Mouse (Mus musculus) heart, postnatal 0 days (tissue): ENCODE measurements around the gene Ciao2a. TPM values are rescaled to one million over a fixed set of nuclear protein-coding genes. Genes with fewer than 3 reads are reported as not detected.

ENCODE experiments used
- ATAC-seq: fragments of 200-750 bp; cut with Nextera tagmentation; 2 replicates; pipeline ENCODE4 v1.8.0; 2017; ENCODE audit warnings: low read depth, moderate number of reproducible peaks, moderate library complexity; ENCODE audit not compliant: insufficient read depth
- DNase-seq: peaks from one replicate; pipeline ENCODE4 v3.0.0-alpha.2; 2016; ENCODE audit warnings: low spot score
- H3K27ac ChIP-seq: fragments of 300-500 bp; sonication (generic); 2 replicates; pipeline ENCODE4 v1.5.1; 2014; ENCODE audit warnings: low read depth, mild to moderate bottlenecking
- H3K27me3 ChIP-seq: fragments of 300-500 bp; sonication (generic); 2 replicates; pipeline ENCODE4 v1.6.1; 2014; ENCODE audit warnings: low read length, mixed read lengths; ENCODE audit not compliant: control insufficient read depth, insufficient read depth
- H3K36me3 ChIP-seq: fragments of 300-500 bp; sonication (generic); replicated peaks from 2 replicates; pipeline ENCODE4 v1.6.1; 2014; ENCODE audit warnings: low read length, mixed read lengths; ENCODE audit not compliant: control insufficient read depth, insufficient read depth
- H3K4me1 ChIP-seq: fragments of 300-500 bp; sonication (generic); 2 replicates; pipeline ENCODE4 v1.6.1; 2014; ENCODE audit warnings: antibody characterized with exemption; ENCODE audit not compliant: control insufficient read depth, insufficient read depth
- H3K4me2 ChIP-seq: fragments of 300-500 bp; sonication (generic); 2 replicates; pipeline ENCODE4 v1.6.1; 2014; ENCODE audit warnings: low read depth, mild to moderate bottlenecking, low read length, moderate library complexity
- H3K4me3 ChIP-seq: fragments of 300-500 bp; sonication (generic); 2 replicates; pipeline ENCODE4 v1.5.1; 2014; ENCODE audit warnings: low read depth, low read length
- H3K9ac ChIP-seq: fragments of 300-500 bp; sonication (generic); replicated peaks from 2 replicates; pipeline ENCODE4 v1.6.1; 2014; ENCODE audit warnings: low read depth, low read length, mixed read lengths
- H3K9me3 ChIP-seq: fragments of 300-500 bp; sonication (generic); replicated peaks from 2 replicates; pipeline ENCODE4 v1.6.1; 2016; ENCODE audit warnings: low read length; ENCODE audit not compliant: control insufficient read depth
- CTCF ChIP-seq: IDR thresholded peaks from 2 replicates; pipeline ENCODE4 v1.5.1; 2016; ENCODE audit warnings: antibody characterized with exemption, control low read depth, low read depth
- EP300 ChIP-seq: IDR thresholded peaks from 2 replicates; pipeline ENCODE4 v1.6.1; 2016; ENCODE audit warnings: antibody characterized with exemption, low read depth
- whole genome bisulfite sequencing: fragments of 180-500 bp; shearing (Covaris S2); extraction: QIAGEN DNeasy Blood & Tissue Kit; methylation state at CpG from one replicate; pipeline ENCODE4 v1.1.7; 2014; 5-methylcytosine and 5-hydroxymethylcytosine counted together
- polyA plus RNA-seq: library from polyadenylated mRNA; unstranded; fragments of >200 nt; fragmentation: Nextera tagmentation; extraction: Ambion mirVana; gene quantifications from 2 replicates; pipeline ENCODE4 v1.2.1, GENCODE M21; 2015
- total RNA-seq: library from RNA; depleted of rRNA; stranded (reverse); fragments of >200 nt; gene quantifications from 2 replicates; pipeline ENCODE4 v1.2.3, GENCODE M21; 2014; ENCODE audit warnings: low replicate concordance

The Ciao2a gene
- total and polyA plus RNA-seq, 2 experiments from 2014 or later, result 74.2 to 154 TPM

DNA sequence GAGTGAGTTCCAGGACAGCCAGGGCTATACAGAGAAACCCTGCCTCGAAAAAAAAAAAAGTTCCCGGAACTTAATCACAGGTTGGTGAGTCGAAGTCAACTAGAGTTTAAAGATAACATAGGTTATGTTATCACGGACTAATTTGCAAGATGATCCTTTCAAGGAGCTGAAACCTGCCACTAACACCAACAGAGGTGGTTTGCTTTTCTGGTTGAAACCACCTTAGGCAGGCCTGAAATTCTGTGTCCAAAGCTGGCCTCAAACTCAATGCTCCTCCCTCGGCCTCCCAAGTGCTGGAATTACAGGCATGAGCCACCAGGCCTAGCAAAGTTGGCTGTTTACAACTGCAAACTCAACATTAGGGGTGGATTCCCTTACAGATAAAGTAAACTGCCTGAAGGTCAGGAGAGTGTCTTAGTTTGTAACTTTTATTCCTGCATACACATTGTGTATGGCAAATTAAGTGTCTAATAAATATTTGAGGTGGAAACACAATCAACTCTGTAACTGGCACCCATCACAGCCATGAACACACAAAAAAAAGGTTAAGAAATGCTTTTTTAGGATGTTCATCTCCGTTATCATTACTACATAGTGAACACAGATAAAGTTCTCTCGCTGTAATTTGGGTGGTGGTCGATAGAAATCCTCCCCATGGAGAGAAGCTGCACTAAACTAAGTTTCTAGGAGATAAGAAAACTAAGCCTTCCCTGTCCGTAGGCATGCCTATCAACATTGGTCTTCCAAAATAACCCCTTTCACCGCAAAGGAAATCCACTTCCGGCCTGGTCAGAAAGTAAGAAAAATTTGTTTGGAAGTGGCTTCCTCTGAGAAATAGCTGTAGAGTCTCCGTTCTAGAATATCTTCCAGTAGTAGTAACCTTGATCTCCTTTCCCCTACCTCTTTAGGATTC, 612 bp upstream of the Ciao2a start:
- ATAC-seq (no peak), DNase-seq (no peak)
- H3K27me3 ChIP-seq, result no peaks in the 10 kb centered on the region
- peak overlapping the region; percentile 89 for H3K4me2 ChIP-seq
- WGBS, result 38% methylated on average over 12 of the region's 12 CpGs
- peak overlapping the region; percentile 64 for H3K4me3 ChIP-seq
- H3K4me1 ChIP-seq, result peaks cover 22% of the 10 kb centered on the region
- no peaks in the 10 kb centered on the region for H3K9me3 ChIP-seq
- peak overlapping the region; percentile 89 for H3K27ac ChIP-seq
- 0 out of 2 replicates have a peak, but pooled peaks cover 2% of the 10 kb centered on the region for H3K36me3 ChIP-seq
- no peak for TF ChIP-seq EP300
- no peak for TF ChIP-seq CTCF
- H3K9ac ChIP-seq, result peak overlapping the region; percentile 38

DNA sequence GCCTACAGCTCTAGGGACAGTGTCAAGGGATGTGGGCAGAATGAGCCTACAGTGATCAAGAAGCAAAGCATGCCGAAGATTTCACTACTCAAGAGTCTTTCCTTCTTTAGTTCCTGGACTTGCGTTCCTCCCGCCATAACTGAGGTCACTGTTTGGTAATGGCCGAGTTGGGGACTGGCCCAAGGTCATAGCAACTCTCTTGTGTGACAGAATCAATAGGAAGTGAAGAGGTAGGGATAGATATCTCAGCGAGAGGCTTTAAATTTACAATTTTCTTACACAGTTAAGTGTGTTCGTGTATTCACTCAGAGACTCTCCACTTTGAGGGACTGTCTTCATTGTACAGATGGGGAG, 759 bp downstream of the Ciao2a start:
- Histone ChIP-seq H3K27me3 (no peaks in the 10 kb centered on the region), H3K4me1 (peaks cover 22% of the 10 kb centered on the region), H3K27ac (peak overlapping the region; percentile 75), H3K4me2 (peak overlapping the region; percentile 66), H3K9ac (peak overlapping the region; percentile 38), H3K4me3 (peak overlapping the region; percentile 64), H3K9me3 (no peaks in the 10 kb centered on the region), H3K36me3 (0 out of 2 replicates have a peak, but pooled peaks cover 4% of the 10 kb centered on the region)
- ATAC-seq (no peak), DNase-seq (peak; percentile 33)
- 27% methylated on average over 6 of the region's 6 CpGs for WGBS
- TF ChIP-seq EP300 (no peak), CTCF (no peak)

DNA sequence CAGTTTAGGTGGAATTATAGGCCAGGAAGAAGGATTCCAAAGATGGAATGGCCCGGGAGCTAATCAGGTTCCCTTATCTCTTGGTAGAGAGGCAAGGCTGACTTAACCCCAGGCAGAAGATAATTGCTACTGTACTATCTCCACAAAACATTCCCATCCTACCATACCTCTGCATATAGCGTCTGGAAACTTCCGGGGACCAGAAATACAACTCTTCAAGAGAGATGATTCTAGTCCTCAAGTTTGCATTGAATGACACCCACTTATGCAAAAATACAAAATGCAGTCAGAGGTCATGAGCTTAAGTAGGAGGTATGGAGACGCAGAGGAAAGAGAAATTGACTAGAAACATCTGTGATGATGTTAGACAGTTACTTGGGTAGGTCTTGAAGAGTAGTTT, 1.5 kb downstream of the Ciao2a start:
- no peak overlapping the region for H3K9ac ChIP-seq
- ATAC-seq, result no peak
- TF ChIP-seq EP300, result no peak
- TF ChIP-seq CTCF, result no peak
- H3K4me2 ChIP-seq, result peak overlapping the region; percentile 66
- H3K4me3 ChIP-seq, result peak overlapping the region; percentile 64; the same call in 1 of the 2 replicates
- peaks cover 9% of the 10 kb centered on the region for H3K36me3 ChIP-seq
- peaks cover 22% of the 10 kb centered on the region for H3K4me1 ChIP-seq
- WGBS, result 48% methylated on average over 4 of the region's 4 CpGs
- DNase-seq, result no peak
- no peaks in the 10 kb centered on the region for H3K27me3 ChIP-seq
- no peaks in the 10 kb centered on the region for H3K9me3 ChIP-seq
- H3K27ac ChIP-seq, result no peak overlapping the region

DNA sequence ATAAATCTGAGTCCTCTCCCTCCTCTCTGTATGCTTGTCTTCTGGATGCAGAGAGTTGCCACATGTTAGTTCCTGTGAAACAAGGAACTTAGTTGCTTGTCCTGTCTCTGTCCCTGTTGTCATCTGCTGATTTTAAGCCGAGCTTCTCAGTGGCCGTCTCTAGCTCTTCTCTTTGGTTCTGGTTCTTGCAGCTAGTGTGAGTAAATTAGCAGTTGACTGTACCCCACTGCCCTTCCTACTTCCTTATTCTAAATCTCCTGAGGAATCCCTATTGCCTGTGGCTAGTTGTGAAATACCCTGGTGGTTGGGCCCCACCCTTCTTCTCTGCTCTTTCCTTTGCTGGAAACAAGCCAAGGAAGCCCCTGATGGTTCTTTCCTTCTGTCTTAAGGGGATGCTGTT, 5.1 kb downstream of the Ciao2a start:
- H3K9ac ChIP-seq, result no peak overlapping the region
- DNase-seq (no peak), ATAC-seq (no peak)
- TF ChIP-seq CTCF, result no peak
- no peak for TF ChIP-seq EP300
- H3K4me3 ChIP-seq, result no peak overlapping the region
- no peaks in the 10 kb centered on the region for H3K27me3 ChIP-seq
- no peak overlapping the region for H3K4me2 ChIP-seq
- 92% methylated on average over 2 of the region's 2 CpGs for WGBS
- peaks cover 11% of the 10 kb centered on the region for H3K4me1 ChIP-seq
- no peaks in the 10 kb centered on the region for H3K9me3 ChIP-seq
- H3K27ac ChIP-seq, result no peak overlapping the region
- peaks cover 42% of the 10 kb centered on the region for H3K36me3 ChIP-seq

DNA sequence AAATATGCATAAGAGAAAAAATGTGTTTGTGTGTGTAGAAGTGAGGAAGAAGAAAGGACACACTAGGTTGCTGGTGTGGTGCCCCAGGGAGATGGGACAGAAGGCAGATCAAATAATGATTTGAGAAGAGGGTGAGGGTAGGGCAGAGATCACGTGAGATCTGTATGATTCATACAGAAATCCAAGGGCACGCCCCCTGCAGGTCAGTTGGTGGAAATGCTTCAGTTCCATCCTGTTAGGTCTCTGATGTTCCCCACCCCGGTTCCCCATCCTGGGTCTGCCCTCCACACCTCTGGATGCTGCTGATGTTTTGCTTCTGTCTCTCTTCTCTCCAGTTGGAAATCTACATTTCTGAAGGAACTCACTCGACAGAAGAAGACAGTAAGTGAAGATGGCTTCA, 9.6 kb downstream of the Ciao2a start:
- Histone ChIP-seq H3K4me1 (no peaks in the 10 kb centered on the region), H3K27ac (no peak overlapping the region), H3K4me2 (no peak overlapping the region), H3K36me3 (peaks cover 78% of the 10 kb centered on the region), H3K9ac (no peak overlapping the region), H3K4me3 (no peak overlapping the region), H3K27me3 (no peaks in the 10 kb centered on the region), H3K9me3 (no peaks in the 10 kb centered on the region)
- WGBS, result 39% methylated on average over 4 of the region's 4 CpGs
- ATAC-seq, result no peak
- no peak for DNase-seq
- TF ChIP-seq CTCF (peak; percentile 42), EP300 (no peak)
